Mouse (Mus musculus) forebrain, embryonic 12.5 days (tissue): ENCODE measurements around the gene Myo16. TPM values are rescaled to one million over a fixed set of nuclear protein-coding genes. Genes with fewer than 3 reads are reported as not detected.

Experiments used
- ATAC-seq: fragments of 200-750 bp; cut with Nextera tagmentation; 2 replicates; pipeline ENCODE4 v1.8.0; 2017; ENCODE audit warnings: moderate TSS enrichment; ENCODE audit not compliant: low FRiP score
- H3K27ac ChIP-seq: fragments of 300-500 bp; sonication (generic); 2 replicates; pipeline ENCODE4 v1.5.1; 2016; ENCODE audit warnings: mild to moderate bottlenecking
- H3K27me3 ChIP-seq: fragments of 300-500 bp; sonication (generic); 2 replicates; pipeline ENCODE4 v1.6.1; 2016; ENCODE audit warnings: mild to moderate bottlenecking
- H3K36me3 ChIP-seq: fragments of 300-500 bp; sonication (generic); replicated peaks from 2 replicates; pipeline ENCODE4 v1.6.1; 2016; ENCODE audit warnings: mild to moderate bottlenecking
- H3K4me1 ChIP-seq: fragments of 300-500 bp; sonication (generic); 2 replicates; pipeline ENCODE4 v1.6.1; 2016
- H3K4me2 ChIP-seq: fragments of 300-500 bp; sonication (generic); 2 replicates; pipeline ENCODE4 v1.6.1; 2016; ENCODE audit warnings: mild to moderate bottlenecking, moderate library complexity
- H3K4me3 ChIP-seq: fragments of 300-500 bp; sonication (generic); replicated peaks from 2 replicates; pipeline ENCODE4 v1.5.1; 2016; ENCODE audit warnings: mild to moderate bottlenecking
- H3K9ac ChIP-seq: fragments of 300-500 bp; sonication (generic); 2 replicates; pipeline ENCODE4 v1.6.1; 2016; ENCODE audit warnings: mild to moderate bottlenecking
- H3K9me3 ChIP-seq: fragments of 300-500 bp; sonication (generic); 2 replicates; pipeline ENCODE4 v1.6.1; 2016
- WGBS: fragments of 180-500 bp; shearing (Covaris S2); methylation state at CpG from one replicate; pipeline ENCODE4 v1.1.7; 2016; 5-methylcytosine and 5-hydroxymethylcytosine counted together
- polyA plus RNA-seq: library from polyadenylated mRNA; unstranded; fragments of >200 nt; fragmentation: Nextera tagmentation; extraction: Ambion mirVana; gene quantifications from 2 replicates; pipeline ENCODE4 v1.2.1, GENCODE M21; 2016

Gene Myo16
- polyA plus RNA-seq, 1 experiment from 2014 or later: 1.8 TPM

- peaks cover 4% of the 10 kb centered on the region; the same call in 1 of the 2 replicates for H3K4me1 ChIP-seq
- no peak for ATAC-seq
- H3K27me3 ChIP-seq: peaks cover 15% of the 10 kb centered on the region
- no peak overlapping the region for H3K9ac ChIP-seq
- no peaks in the 10 kb centered on the region for H3K36me3 ChIP-seq
- H3K4me2 ChIP-seq: no peak overlapping the region
- H3K4me3 ChIP-seq: no peak overlapping the region
- 79% methylated on average over 8 of the region's 8 CpGs for WGBS
- no peaks in the 10 kb centered on the region for H3K9me3 ChIP-seq
- no peak overlapping the region for H3K27ac ChIP-seq
These were observed 529.4 kb downstream of the Myo16 start for GRCm38 (mm10) chr8:10683088-10683487.

Other genes with a start within 250 kb of the Myo16 start
- 9.9 and 10.4 TPM in 2 replicates for gene Lig4, start 176.2 kb upstream of the Myo16 start, polyA plus RNA-seq
- gene Abhd13, start 176.2 kb upstream of the Myo16 start, polyA plus RNA-seq: 20.9 and 21.2 TPM in 2 replicates
- gene Tnfsf13b, start 147.4 kb upstream of the Myo16 start, polyA plus RNA-seq: 0.18 and 0.23 TPM in 2 replicates